Mouse (Mus musculus) erythroblast, embryonic 14.5 days (primary cell): ENCODE data around the gene Rora.

ENCODE experiments used
- GATA1 ChIP-seq: IDR thresholded peaks from 2 replicates; pipeline ENCODE4 v1.6.1; 2012; ENCODE audit warnings: low read length, inconsistent platforms, mixed read lengths
- TAL1 ChIP-seq: IDR thresholded peaks from 3 replicates; pipeline ENCODE4 v1.6.1; 2012; ENCODE audit warnings: low read length, inconsistent platforms, mixed read lengths

GRCm38 (mm10) chr9:68941037-68941436 is 287.5 kb downstream of the Rora start:
- TF ChIP-seq TAL1: no peak
- no peak for TF ChIP-seq GATA1
